In genomic region chr8:116030966-116031365, GRCm38 (mm10) we compare ENCODE assay signal across 22 mouse cellular contexts.
DNase-seq lines count a peak whose midpoint lies in the region; ATAC-seq and TF ChIP-seq lines count a peak whose summit lies in the region.
"Had no signal": no experiment of that assay in that cellular context is flagged by ENCODE, and none has a peak within 500 bp of the region (broad histone marks: within the 10 kb centered on the region; RNA-seq: fewer than 3 reads in every experiment).

No protein-coding gene starts in this region.

- no peak for TF ChIP-seq CTCF in lung, postnatal 0 days (IDR thresholded peaks at IDR 0.05)

- TF ChIP-seq EP300 in lung, postnatal 0 days (IDR thresholded peaks at IDR 0.05), result no peak

- DNase-seq in heart, adult 11 months, result peak; percentile 84
- no peak for DNase-seq in heart, embryonic 10.5 days (ENCODE audit: low spot score)
- peak; percentile 94 for DNase-seq in fat pad, adult 2 months (ENCODE audit: extremely low read depth, low read depth, low spot score)
- peak; percentile 53 for DNase-seq in lung, postnatal 0 days (ENCODE audit: low spot score)
- peak; percentile 10 for DNase-seq in skeletal muscle tissue, adult 2 months (ENCODE audit: low read depth, low spot score)
- DNase-seq in hindbrain, embryonic 10.5 days (ENCODE audit: low spot score), result no peak
- DNase-seq: cerebellum, adult 18-20 months; cerebellum, postnatal 36 days; embryo, embryonic 11 days; layer of hippocampus, adult 9-11 months; liver; right cerebral cortex, postnatal 14 days; spleen, adult 18-20 months had no signal

- no peak overlapping the region for H3K9ac ChIP-seq in lung, postnatal 0 days (replicated peaks; ENCODE audit: low read depth)
- no peak overlapping the region for H3K9ac ChIP-seq in intestine, embryonic 16.5 days (ENCODE audit: low read depth, low read length)
- H3K9ac ChIP-seq: embryonic facial prominence, embryonic 15.5 days; kidney, embryonic 15.5 days; liver, embryonic 15.5 days; midbrain, embryonic 12.5 days had no signal

- no peak overlapping the region for H3K4me2 ChIP-seq in lung, postnatal 0 days (replicated peaks; ENCODE audit: low read depth, low read length)
- no peak overlapping the region for H3K4me2 ChIP-seq in intestine, embryonic 16.5 days (ENCODE audit: low read depth, low read length)
- H3K4me2 ChIP-seq: embryonic facial prominence, embryonic 15.5 days; heart, embryonic 11.5 days; kidney, embryonic 15.5 days; liver, embryonic 15.5 days; midbrain, embryonic 12.5 days had no signal

- H3K4me3 ChIP-seq in heart, embryonic 10.5 days, result no peak overlapping the region
- H3K4me3 ChIP-seq in lung, postnatal 0 days (ENCODE audit: low read depth, low read length), result no peak overlapping the region
- H3K4me3 ChIP-seq in hindbrain, embryonic 10.5 days, result no peak overlapping the region
- H3K4me3 ChIP-seq in intestine, embryonic 16.5 days (ENCODE audit: low read length), result no peak overlapping the region
- H3K4me3 ChIP-seq: embryonic facial prominence, embryonic 15.5 days; kidney, embryonic 15.5 days; limb, embryonic 10.5 days; liver, embryonic 15.5 days; midbrain, embryonic 12.5 days had no signal

- ATAC-seq in lung, postnatal 0 days, result peak; percentile 48
- ATAC-seq in intestine, embryonic 16.5 days, result no peak
- ATAC-seq: hindbrain, postnatal 0 days; intestine, postnatal 0 days had no signal

- 88% methylated on average over 10 of the region's 10 CpGs for WGBS in heart, embryonic 10.5 days
- 51% methylated on average over 10 of the region's 10 CpGs for WGBS in lung, postnatal 0 days
- WGBS in hindbrain, embryonic 10.5 days, result 93% methylated on average over 10 of the region's 10 CpGs
- 87% methylated on average over 10 of the region's 10 CpGs for WGBS in intestine, embryonic 16.5 days

- H3K36me3 ChIP-seq in heart, embryonic 10.5 days, result no peaks in the 10 kb centered on the region
- H3K36me3 ChIP-seq in lung, postnatal 0 days (ENCODE audit: insufficient read depth, low read length), result no peaks in the 10 kb centered on the region
- no peaks in the 10 kb centered on the region for H3K36me3 ChIP-seq in hindbrain, embryonic 10.5 days
- H3K36me3 ChIP-seq in intestine, embryonic 16.5 days (ENCODE audit: control insufficient read depth, insufficient read depth, low read length), result no peaks in the 10 kb centered on the region
- H3K36me3 ChIP-seq: embryonic facial prominence, embryonic 15.5 days; kidney, embryonic 15.5 days; limb, embryonic 10.5 days; liver, embryonic 15.5 days; midbrain, embryonic 12.5 days had no signal

- H3K9me3 ChIP-seq in heart, embryonic 10.5 days, result no peaks in the 10 kb centered on the region
- H3K9me3 ChIP-seq in lung, postnatal 0 days (ENCODE audit: low read length), result no peaks in the 10 kb centered on the region
- H3K9me3 ChIP-seq in hindbrain, embryonic 10.5 days, result no peaks in the 10 kb centered on the region
- no peaks in the 10 kb centered on the region for H3K9me3 ChIP-seq in intestine, embryonic 16.5 days (ENCODE audit: control insufficient read depth, low read length)
- H3K9me3 ChIP-seq: embryonic facial prominence, embryonic 15.5 days; kidney, embryonic 15.5 days; limb, embryonic 10.5 days; liver, embryonic 15.5 days; midbrain, embryonic 12.5 days had no signal

- H3K4me1 ChIP-seq in heart, embryonic 10.5 days, result no peaks in the 10 kb centered on the region
- H3K4me1 ChIP-seq in lung, postnatal 0 days (ENCODE audit: insufficient read depth, low read depth, low read length), result no peaks in the 10 kb centered on the region
- H3K4me1 ChIP-seq in hindbrain, embryonic 10.5 days (replicated peaks), result no peaks in the 10 kb centered on the region
- H3K4me1 ChIP-seq in intestine, embryonic 16.5 days (ENCODE audit: control insufficient read depth, insufficient read depth, low read length), result no peaks in the 10 kb centered on the region
- H3K4me1 ChIP-seq: embryonic facial prominence, embryonic 15.5 days; kidney, embryonic 15.5 days; limb, embryonic 10.5 days; liver, embryonic 15.5 days; midbrain, embryonic 12.5 days had no signal

- no peaks in the 10 kb centered on the region for H3K27me3 ChIP-seq in heart, embryonic 10.5 days (ENCODE audit: insufficient read depth, poor library complexity, severe bottlenecking)
- no peaks in the 10 kb centered on the region for H3K27me3 ChIP-seq in lung, postnatal 0 days (replicated peaks; ENCODE audit: insufficient read depth, low read length)
- H3K27me3 ChIP-seq in hindbrain, embryonic 10.5 days (ENCODE audit: insufficient read depth, poor library complexity, severe bottlenecking), result no peaks in the 10 kb centered on the region
- no peaks in the 10 kb centered on the region for H3K27me3 ChIP-seq in intestine, embryonic 16.5 days (replicated peaks; ENCODE audit: control insufficient read depth, insufficient read depth, low read length)
- H3K27me3 ChIP-seq: embryonic facial prominence, embryonic 15.5 days; kidney, embryonic 15.5 days; liver, embryonic 15.5 days; midbrain, embryonic 12.5 days had no signal

- H3K27ac ChIP-seq in heart, embryonic 10.5 days, result no peak overlapping the region
- H3K27ac ChIP-seq in lung, postnatal 0 days (ENCODE audit: low read length), result no peak overlapping the region
- H3K27ac ChIP-seq in hindbrain, embryonic 10.5 days, result no peak overlapping the region
- no peak overlapping the region for H3K27ac ChIP-seq in intestine, embryonic 16.5 days (ENCODE audit: low read length)
- H3K27ac ChIP-seq: embryonic facial prominence, embryonic 15.5 days; hindbrain, postnatal 0 days; kidney, embryonic 15.5 days; limb, embryonic 10.5 days; liver, embryonic 15.5 days; midbrain, embryonic 12.5 days had no signal

Comparison
In these comparisons a context has a peak if more than half of its experiments do, and no peak if none do; other contexts are left out.
1. DNase-seq: peak in heart, adult 11 months (single experiment), fat pad, adult 2 months (single experiment), lung, postnatal 0 days (single experiment) and skeletal muscle tissue, adult 2 months (single experiment); none in heart, embryonic 10.5 days (single experiment) and hindbrain, embryonic 10.5 days (single experiment).